Mouse (Mus musculus): ENCODE measurements around the gene Lrrc17. TPM values are rescaled to one million over a fixed set of nuclear protein-coding genes. Genes with fewer than 3 reads are reported as not detected.
"Not testable (repeated sequence)": the region's sequence is repeated elsewhere in the genome, so short reads cannot be mapped to it uniquely, and the experiment has no call there.

Lrrc17 gene
- total RNA-seq, 2 experiments from 2014 or later = 0.33 to 0.44 TPM

DNA sequence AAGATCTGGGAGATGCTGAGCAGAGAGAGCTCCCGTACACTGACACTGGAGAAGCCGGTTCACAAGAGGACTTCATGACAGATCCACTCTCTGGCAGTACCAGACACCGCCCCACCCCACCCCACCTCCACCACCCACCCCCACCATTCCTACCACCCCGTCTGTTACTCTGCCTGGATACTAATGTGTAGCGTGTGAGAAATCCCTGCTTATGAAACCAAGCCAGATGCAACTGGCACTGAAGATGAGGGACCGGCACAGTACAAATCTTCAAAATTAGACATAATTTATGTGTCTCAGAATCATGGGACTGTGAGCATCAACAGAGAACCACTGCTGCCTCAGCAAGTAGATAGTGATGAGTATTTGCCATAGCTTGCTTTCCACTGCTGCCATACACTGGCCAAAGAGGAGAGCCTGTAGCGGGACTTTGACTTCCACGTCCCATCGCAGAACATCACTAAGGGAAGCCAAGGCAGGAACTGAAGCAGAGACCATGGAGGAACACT lies 49.9 kb downstream of the Lrrc17 start:
- DNase-seq (ENCODE audit: extremely low spot score in 1 of 2, low spot score in 1 of 2) = no peak

DNA sequence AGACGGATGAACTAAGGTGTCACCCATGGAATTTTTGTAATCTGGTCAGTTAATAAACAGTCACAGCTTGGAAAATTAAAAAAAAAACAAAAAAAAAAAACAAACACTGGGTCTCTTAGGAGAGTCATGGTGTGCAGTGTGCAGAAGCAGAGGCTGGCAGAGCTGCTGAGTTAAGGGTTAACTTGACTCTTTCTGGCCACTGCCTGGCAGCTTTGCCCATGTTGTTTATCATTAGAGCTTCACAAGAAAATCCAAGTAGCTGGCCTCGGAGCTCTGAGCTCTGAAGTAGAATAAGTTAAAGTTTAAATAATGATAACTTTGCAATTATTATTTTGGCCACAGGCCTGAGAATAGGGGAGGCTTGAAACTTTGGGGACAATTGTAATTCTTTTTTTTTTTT lies 56.2 kb downstream of the Lrrc17 start:
- not testable (repeated sequence) for DNase-seq (ENCODE audit: extremely low spot score in 1 of 2, low spot score in 1 of 2)

DNA sequence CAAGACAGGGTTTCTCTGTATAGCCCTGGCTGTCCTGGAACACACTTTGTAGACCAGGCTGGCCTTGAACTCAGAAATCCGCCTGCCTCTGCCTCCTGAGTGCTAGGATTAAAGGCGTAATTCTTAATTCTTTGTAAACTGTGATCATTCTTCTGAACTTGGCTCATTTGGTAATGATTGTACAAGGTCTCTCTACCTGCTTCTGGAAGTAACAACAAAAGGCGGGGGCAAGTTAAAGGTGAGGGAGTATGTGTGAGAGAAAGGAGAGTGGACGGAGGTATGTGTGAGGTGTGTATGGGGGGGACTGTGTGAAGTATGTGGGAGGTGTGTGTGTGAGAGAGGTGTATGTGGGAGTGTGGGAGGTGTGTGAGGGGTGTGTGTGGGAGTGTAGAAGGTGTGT lies 56.6 kb downstream of the Lrrc17 start:
- no peak for DNase-seq (ENCODE audit: extremely low spot score in 1 of 2, low spot score in 1 of 2)

DNA sequence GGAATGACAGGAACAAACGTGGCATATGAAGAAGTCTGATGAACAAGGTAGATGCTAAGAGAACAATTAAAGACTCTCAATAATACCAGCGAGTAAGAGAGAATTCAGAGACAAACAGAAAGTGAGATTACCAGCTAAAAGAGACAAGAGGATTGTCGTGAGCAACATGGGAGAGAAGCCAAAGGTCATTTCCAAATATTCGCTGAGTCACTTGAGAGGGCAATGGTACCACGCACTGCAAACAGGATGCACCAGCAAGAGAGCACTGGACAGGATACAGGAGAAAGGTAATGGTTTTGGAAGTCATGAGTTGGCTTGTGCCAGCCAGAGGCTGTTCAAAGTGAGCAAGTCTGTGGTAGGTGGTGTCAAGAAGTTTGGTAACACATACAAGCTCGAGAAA lies 62.6 kb downstream of the Lrrc17 start:
- no peak for DNase-seq (ENCODE audit: extremely low spot score in 1 of 2, low spot score in 1 of 2)

DNA sequence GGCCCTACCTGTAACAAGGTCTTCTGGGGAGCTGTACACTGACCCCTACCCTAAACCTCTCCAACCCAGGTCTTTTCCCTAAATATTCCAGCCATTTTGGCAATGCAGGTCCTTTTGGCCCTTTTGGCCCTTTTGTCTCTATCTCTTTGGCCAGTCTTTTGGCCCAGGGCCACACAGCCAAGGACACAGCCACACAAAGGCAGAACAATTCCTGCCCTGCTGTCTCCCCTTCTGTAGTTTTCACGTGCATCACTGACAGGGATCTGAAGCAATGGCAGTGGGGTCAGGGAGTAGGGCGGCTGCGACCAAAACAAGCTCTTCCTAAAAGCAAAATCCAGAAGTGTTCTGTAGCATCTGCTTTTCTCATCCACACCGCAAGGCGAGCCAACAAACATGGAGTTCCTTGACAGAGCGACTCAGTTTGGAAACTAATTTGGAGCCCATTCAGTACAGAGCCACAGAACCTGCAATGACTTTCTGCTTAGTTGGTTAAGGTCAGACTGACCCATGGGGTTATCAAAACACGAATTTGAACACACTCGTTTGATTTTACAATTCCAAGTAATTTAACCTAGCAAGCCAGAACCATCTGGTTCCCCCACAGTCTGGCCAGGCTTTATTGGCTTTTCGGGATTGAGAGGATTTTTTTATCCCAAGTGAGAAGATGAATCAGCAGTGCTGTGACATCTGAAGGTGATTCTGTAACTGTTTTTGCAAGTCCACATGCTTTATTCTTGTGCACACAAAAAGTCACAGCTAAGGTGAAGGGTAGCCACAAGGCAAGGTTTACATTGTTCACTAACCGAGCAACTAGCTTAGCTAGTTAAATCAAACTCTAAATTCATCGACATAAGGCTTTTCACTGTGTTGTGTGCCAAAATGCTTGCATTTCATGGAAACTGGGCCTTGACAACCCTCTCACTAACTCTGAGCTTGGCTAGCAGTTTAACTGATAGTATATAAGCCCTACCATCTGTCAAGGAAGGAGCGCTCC lies 65.2 kb downstream of the Lrrc17 start:
- peak in 1 of 2 experiments; percentile 6 for DNase-seq (ENCODE audit: extremely low spot score in 1 of 2, low spot score in 1 of 2)

DNA sequence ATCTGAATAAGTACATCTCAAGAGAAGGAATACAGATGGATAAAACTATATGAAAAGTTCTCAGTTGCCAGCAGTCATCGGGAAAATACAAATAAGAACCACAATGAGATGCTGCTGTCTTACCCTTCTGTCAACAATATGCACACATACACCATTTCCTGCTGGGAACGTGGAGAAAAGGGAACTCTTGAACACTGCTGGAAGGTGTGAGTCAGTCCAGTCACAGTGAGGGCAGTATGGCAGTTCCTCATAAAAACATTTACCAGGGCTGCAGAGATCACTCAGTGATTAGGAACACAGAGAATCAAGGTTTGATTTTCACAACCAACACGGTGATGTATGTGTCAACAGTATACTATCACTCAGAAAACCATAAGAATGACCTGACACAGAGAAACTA lies 67.6 kb downstream of the Lrrc17 start:
- no peak for DNase-seq (ENCODE audit: extremely low spot score in 1 of 2, low spot score in 1 of 2)

DNA sequence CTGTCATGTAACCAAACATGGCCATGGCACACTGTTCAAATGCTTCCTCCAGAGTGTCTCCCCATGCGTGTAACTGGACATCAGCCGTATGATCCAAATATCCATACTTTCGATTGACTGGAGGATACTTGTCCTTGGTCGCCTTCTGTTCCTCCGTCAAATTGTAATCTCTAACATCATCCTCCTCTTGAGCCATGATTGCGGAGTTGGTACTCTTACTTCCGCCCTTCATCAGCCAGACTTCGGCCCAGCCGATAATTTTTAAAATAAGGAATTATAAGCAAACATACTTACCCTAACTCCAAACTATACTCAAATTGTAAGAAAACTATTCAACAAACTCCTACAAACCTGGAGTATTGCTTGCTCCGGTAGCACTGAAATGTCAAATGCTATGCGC lies 70.9 kb downstream of the Lrrc17 start:
- DNase-seq (ENCODE audit: extremely low spot score in 1 of 2, low spot score in 1 of 2) = not testable (repeated sequence)

DNA sequence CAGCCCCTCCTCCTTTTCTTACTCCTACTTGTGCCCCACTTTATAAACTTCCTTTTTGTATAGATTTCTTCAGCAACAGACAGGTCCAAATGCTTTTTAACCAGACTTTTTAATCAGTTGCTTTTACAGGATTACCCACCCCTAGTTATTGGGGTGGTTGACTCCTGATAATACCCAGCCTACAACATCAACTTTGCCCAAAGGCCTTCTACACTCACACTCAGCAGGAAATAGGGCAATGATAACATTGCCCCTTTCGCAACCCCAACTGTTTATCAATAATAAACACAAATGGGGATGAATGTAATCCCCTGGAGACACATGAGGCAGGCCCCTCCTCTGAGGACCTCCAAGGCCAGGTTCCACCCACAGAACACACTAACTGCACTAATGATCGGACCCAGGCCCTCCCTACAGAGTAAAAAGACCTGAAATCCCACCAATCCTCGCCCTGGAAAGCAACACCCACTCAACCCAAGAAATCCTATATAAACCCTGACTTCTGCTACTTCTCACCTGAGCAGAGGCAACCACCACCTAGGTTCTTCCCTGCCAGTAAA lies 73.2 kb downstream of the Lrrc17 start:
- no peak for DNase-seq (ENCODE audit: extremely low spot score in 1 of 2, low spot score in 1 of 2)

Other genes with a start within 250 kb of the Lrrc17 start
- gene Fgl2, start 170.9 kb upstream of the Lrrc17 start, total RNA-seq (2021) = 1 to 10 TPM; 1.2 to 2.4 TPM
- under 1 TPM; 0.20 to 0.47 TPM for gene Ccdc146, start 118.9 kb upstream of the Lrrc17 start, total RNA-seq (2021)
- 10 to 100 TPM; 11.2 to 12.4 TPM for gene Fam185a, start 118.6 kb upstream of the Lrrc17 start, total RNA-seq (2021)
- under 1 TPM; 0.17 to 0.26 TPM for gene Fbxl13, start 102.1 kb downstream of the Lrrc17 start, total RNA-seq (2021)
- gene Armc10, start 102.3 kb downstream of the Lrrc17 start, total RNA-seq (2021) = 10 to 100 TPM; 21.2 to 22.3 TPM
- gene Napepld, start 157.8 kb downstream of the Lrrc17 start, total RNA-seq (2021) = 10 to 100 TPM; 21.2 to 24.5 TPM
- 10 to 100 TPM; 70.7 to 75.8 TPM for gene Pmpcb, start 193.6 kb downstream of the Lrrc17 start, total RNA-seq (2021)
- gene Dnajc2, start 241.7 kb downstream of the Lrrc17 start, total RNA-seq (2021) = 10 to 100 TPM; 26.2 to 33.3 TPM
- 100 to 1,000 TPM; 112 to 126 TPM for gene Psmc2, start 241.7 kb downstream of the Lrrc17 start, total RNA-seq (2021)